Mouse (Mus musculus): ENCODE measurements around the gene Ros1. TPM values are rescaled to one million over a fixed set of nuclear protein-coding genes. Genes with fewer than 3 reads are reported as not detected.

The Ros1 gene
- total and polyA plus RNA-seq, 3 experiments: under 0.01 TPM; not detected in 2

- H3K4me3 ChIP-seq (ENCODE audit: low read depth, low read length): no peak within 1 kb of the TSS
- H3K27me3 ChIP-seq (ENCODE audit: insufficient read depth, low read length): no peaks in the 10 kb centered on the region
- TF ChIP-seq CTCF (IDR thresholded peaks at IDR 0.05; ENCODE audit: low read depth, low read length): no peak
- no peak for TF ChIP-seq TAL1 (conservative IDR thresholded peaks at IDR 0.05; ENCODE audit: low read depth, low read length)
- TF ChIP-seq GATA1 (IDR thresholded peaks at IDR 0.05; ENCODE audit: borderline replicate concordance, low read length): no peak
- TF ChIP-seq POLR2AphosphoS5 (IDR thresholded peaks at IDR 0.05; ENCODE audit: insufficient replicate concordance, low read depth, low read length): no peak
- no peak for TF ChIP-seq GATA2 (IDR thresholded peaks at IDR 0.05; ENCODE audit: borderline replicate concordance, low read depth, low read length)
- 0 out of 2 replicates have a peak, but pooled peaks cover 2% of the 10 kb centered on the region for H3K9me3 ChIP-seq (replicated peaks)
- no peaks in the 10 kb centered on the region for H3K4me1 ChIP-seq (ENCODE audit: insufficient read depth, low read depth, low read length)
- DNase-seq (ENCODE audit: low spot score): no peak
- no peaks in the 10 kb centered on the region for H3K36me3 ChIP-seq (replicated peaks)
- ATAC-seq (ENCODE audit: extremely low read depth, insufficient number of reproducible peaks, low FRiP score, poor library complexity, severe bottlenecking): no peak
Measured at GRCm38 (mm10) chr10:52233301-52233968, 38.4 kb upstream of the Ros1 start, which contains the start of gene Dcbld1. Dcbld1 (plus strand) TSS chr10:52233619.

GRCm38 (mm10) chr10:52232196-52233176 lies 37.4 kb upstream of the Ros1 start:
- DNase-seq (ENCODE audit: low spot score): no peak
- no peak for TF ChIP-seq POLR2AphosphoS5 (IDR thresholded peaks at IDR 0.05; ENCODE audit: insufficient replicate concordance, low read depth, low read length)
- no peak for TF ChIP-seq GATA2 (IDR thresholded peaks at IDR 0.05; ENCODE audit: borderline replicate concordance, low read depth, low read length)
- no peak for TF ChIP-seq GATA1 (IDR thresholded peaks at IDR 0.05; ENCODE audit: borderline replicate concordance, low read length)
- TF ChIP-seq TAL1 (conservative IDR thresholded peaks at IDR 0.05; ENCODE audit: low read depth, low read length): no peak
- no peak for TF ChIP-seq CTCF (IDR thresholded peaks at IDR 0.05; ENCODE audit: low read depth, low read length)
- Histone ChIP-seq H3K9me3 (replicated peaks) (0 out of 2 replicates have a peak, but pooled peaks cover 2% of the 10 kb centered on the region), H3K4me1 (ENCODE audit: insufficient read depth, low read depth, low read length) (no peaks in the 10 kb centered on the region), H3K4me3 (ENCODE audit: low read depth, low read length) (no peak overlapping the region), H3K36me3 (replicated peaks) (no peaks in the 10 kb centered on the region), H3K27me3 (ENCODE audit: insufficient read depth, low read length) (no peaks in the 10 kb centered on the region)
- ATAC-seq (ENCODE audit: extremely low read depth, insufficient number of reproducible peaks, low FRiP score, poor library complexity, severe bottlenecking): no peak

- no peaks in the 10 kb centered on the region for H3K36me3 ChIP-seq (replicated peaks)
- ATAC-seq (ENCODE audit: extremely low read depth, insufficient number of reproducible peaks, low FRiP score, poor library complexity, severe bottlenecking): no peak
- no peak overlapping the region for H3K4me3 ChIP-seq (ENCODE audit: low read depth, low read length)
- TF ChIP-seq CTCF (IDR thresholded peaks at IDR 0.05; ENCODE audit: low read depth, low read length) (no peak), GATA2 (IDR thresholded peaks at IDR 0.05; ENCODE audit: borderline replicate concordance, low read depth, low read length) (no peak), GATA1 (IDR thresholded peaks at IDR 0.05; ENCODE audit: borderline replicate concordance, low read length) (no peak), POLR2AphosphoS5 (IDR thresholded peaks at IDR 0.05; ENCODE audit: insufficient replicate concordance, low read depth, low read length) (no peak), TAL1 (conservative IDR thresholded peaks at IDR 0.05; ENCODE audit: low read depth, low read length) (no peak)
- H3K27me3 ChIP-seq (ENCODE audit: insufficient read depth, low read length): no peaks in the 10 kb centered on the region
- H3K4me1 ChIP-seq (ENCODE audit: insufficient read depth, low read depth, low read length): no peaks in the 10 kb centered on the region
- no peak for DNase-seq (ENCODE audit: low spot score)
- H3K9me3 ChIP-seq (replicated peaks): no peaks in the 10 kb centered on the region
Measured at GRCm38 (mm10) chr10:52219600-52219999, 24.6 kb upstream of the Ros1 start.

GRCm38 (mm10) chr10:52217564-52217934 lies 22.5 kb upstream of the Ros1 start:
- H3K4me3 ChIP-seq (ENCODE audit: low read depth, low read length): no peak overlapping the region
- DNase-seq (ENCODE audit: low spot score) (no peak), ATAC-seq (ENCODE audit: extremely low read depth, insufficient number of reproducible peaks, low FRiP score, poor library complexity, severe bottlenecking) (no peak)
- H3K27me3 ChIP-seq (ENCODE audit: insufficient read depth, low read length): no peaks in the 10 kb centered on the region
- no peak for TF ChIP-seq GATA2 (IDR thresholded peaks at IDR 0.05; ENCODE audit: borderline replicate concordance, low read depth, low read length)
- no peak for TF ChIP-seq POLR2AphosphoS5 (IDR thresholded peaks at IDR 0.05; ENCODE audit: insufficient replicate concordance, low read depth, low read length)
- no peak for TF ChIP-seq CTCF (IDR thresholded peaks at IDR 0.05; ENCODE audit: low read depth, low read length)
- no peak for TF ChIP-seq GATA1 (IDR thresholded peaks at IDR 0.05; ENCODE audit: borderline replicate concordance, low read length)
- TF ChIP-seq TAL1 (conservative IDR thresholded peaks at IDR 0.05; ENCODE audit: low read depth, low read length): no peak
- H3K4me1 ChIP-seq (ENCODE audit: insufficient read depth, low read depth, low read length): no peaks in the 10 kb centered on the region
- H3K9me3 ChIP-seq (replicated peaks): no peaks in the 10 kb centered on the region
- no peaks in the 10 kb centered on the region for H3K36me3 ChIP-seq (replicated peaks)

- ATAC-seq (ENCODE audit: extremely low read depth, insufficient number of reproducible peaks, low FRiP score, poor library complexity, severe bottlenecking) (no peak), DNase-seq (ENCODE audit: low spot score) (no peak)
- Histone ChIP-seq H3K4me3 (ENCODE audit: low read depth, low read length) (no peak overlapping the region), H3K27me3 (ENCODE audit: insufficient read depth, low read length) (no peaks in the 10 kb centered on the region), H3K36me3 (replicated peaks) (no peaks in the 10 kb centered on the region), H3K4me1 (ENCODE audit: insufficient read depth, low read depth, low read length) (no peaks in the 10 kb centered on the region), H3K9me3 (replicated peaks) (no peaks in the 10 kb centered on the region)
- no peak for TF ChIP-seq GATA2 (IDR thresholded peaks at IDR 0.05; ENCODE audit: borderline replicate concordance, low read depth, low read length)
- TF ChIP-seq CTCF (IDR thresholded peaks at IDR 0.05; ENCODE audit: low read depth, low read length): no peak
- TF ChIP-seq POLR2AphosphoS5 (IDR thresholded peaks at IDR 0.05; ENCODE audit: insufficient replicate concordance, low read depth, low read length): no peak
- TF ChIP-seq TAL1 (conservative IDR thresholded peaks at IDR 0.05; ENCODE audit: low read depth, low read length): no peak
- TF ChIP-seq GATA1 (IDR thresholded peaks at IDR 0.05; ENCODE audit: borderline replicate concordance, low read length): no peak
Measured at GRCm38 (mm10) chr10:52216797-52217563, 21.9 kb upstream of the Ros1 start.
